Mouse (Mus musculus): ENCODE measurements around the gene Fbn1.

GRCm38 (mm10) chr2:125476231-125476630 lies 31.6 kb downstream of the Fbn1 start:
- TF ChIP-seq CTCF (IDR thresholded peaks at IDR 0.05; ENCODE audit: borderline replicate concordance, extremely low read depth, insufficient read depth, insufficient read length) (no peak), POLR2A (IDR thresholded peaks at IDR 0.05; ENCODE audit: borderline replicate concordance, extremely low read depth, insufficient read depth, insufficient read length, poor library complexity, severe bottlenecking) (no peak)

Measured in brain, embryonic 14.5 days (tissue).